Mouse (Mus musculus): ENCODE data around the gene Actr5.

Actr5 gene

DNA sequence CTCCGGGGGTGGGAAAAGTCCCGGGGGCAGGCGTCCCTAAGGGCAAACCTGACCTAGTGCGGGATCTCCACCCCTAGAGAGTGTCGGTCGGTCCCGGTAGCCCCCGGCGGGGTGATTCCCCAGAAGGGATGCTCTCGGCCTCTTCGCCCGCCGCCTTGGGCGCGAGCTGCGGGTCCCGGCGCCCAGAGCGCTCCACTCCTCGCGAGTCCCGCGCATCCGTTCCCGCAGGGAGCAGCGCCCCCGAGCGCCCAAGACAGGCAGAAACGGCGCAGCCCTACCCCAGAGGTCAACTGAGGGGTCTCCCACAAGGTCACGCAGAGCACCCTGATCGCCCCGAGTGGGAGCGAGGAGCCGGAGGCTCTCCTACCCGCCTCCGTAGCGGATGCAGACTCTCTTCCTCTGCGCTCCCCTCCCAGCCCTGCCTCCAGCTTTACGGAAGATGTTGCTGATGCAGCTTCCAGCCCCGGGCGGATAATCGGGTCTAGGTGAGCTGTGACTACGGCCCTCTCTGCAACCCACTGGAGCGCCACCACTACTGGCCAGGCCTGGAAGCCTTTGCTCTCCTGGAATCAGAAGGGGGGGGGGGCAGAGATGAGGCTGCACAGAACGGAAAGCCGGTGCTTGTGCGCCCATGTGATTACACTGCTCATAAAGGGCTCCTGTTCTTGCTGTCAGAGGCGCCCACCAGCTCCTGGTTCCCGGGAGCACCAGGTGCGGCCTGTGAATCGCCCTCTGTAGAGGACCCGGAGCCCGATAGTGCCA lies 43.2 kb downstream of the Actr5 start:
- DNase-seq (ENCODE audit: low spot score) = peak; percentile 9

DNA sequence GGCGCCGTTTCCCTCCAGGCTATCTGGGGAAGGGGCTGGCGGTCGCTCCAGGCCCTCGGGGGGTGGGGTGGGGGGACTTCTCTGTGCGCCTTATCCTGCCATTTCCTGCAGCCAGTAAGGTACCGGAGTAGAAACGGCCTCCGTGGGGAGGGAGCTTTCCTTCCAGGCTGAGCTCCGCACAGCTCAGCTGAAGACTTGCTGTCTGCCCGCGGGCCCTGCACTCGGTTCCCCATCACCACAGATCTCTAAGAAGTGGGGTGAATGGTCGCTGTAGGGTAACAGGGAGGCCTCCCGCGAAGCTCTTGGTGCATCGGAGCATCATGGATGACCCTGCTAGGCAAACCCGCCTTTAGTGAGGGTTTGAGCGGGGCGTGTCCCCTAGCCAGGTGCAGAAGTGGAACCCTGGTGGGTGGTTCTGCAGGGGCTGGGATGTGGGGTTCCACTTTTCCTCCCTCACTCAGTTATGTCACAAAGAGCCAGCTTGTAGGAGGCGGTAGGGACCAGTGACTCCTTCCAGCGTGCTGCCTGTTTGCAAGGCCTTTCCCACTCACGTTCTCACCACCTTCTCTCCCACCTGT lies 43.8 kb downstream of the Actr5 start:
- DNase-seq (ENCODE audit: low spot score) = no peak

DNA sequence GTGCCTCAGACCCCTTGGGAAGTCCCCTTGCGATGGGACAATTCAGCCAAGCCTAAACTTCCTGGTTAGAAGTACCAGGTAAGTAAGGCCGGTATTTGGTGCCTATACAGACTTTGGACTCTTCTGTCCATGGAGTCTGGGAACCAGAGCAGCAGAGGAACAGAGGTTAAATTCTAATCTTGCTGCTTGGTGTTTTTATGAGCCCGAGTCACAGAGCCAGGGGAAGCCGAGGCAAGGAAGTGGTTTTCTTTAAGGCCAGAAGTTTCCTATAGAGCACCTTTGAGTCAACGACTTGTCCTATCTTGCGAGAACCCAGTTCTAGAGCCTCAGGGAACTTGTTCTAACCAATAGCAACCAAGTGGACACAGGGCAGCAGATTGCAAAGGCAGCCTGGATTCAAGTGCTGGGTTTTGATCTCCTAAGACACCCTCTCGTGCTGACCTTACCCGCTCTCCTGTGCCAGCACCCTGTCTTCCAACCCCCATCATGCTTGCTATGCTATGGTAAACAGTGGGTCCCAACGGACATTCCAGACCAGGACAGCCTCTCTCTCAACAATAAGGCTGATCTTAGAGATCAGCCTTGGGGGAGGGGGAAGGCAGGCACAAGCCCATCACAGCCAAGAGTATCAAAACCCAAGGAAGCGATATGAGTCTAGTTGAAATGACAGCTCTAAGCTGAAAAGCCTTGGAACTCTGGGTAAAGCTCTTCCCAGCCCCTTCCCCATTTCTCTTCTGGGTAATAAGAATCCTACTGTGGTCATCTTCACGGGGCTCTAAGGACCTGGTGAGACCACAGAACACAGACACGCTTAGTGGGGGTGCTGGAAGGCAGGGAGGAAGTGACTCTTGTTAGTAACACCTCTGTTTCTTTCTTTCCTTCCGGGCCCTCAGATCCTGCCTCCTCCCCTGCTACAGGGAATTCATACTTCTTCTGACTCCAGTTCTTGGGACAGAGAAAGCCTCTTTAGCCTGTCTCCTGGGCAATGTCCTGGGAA lies 44.8 kb downstream of the Actr5 start:
- DNase-seq (ENCODE audit: low spot score) = no peak

DNA sequence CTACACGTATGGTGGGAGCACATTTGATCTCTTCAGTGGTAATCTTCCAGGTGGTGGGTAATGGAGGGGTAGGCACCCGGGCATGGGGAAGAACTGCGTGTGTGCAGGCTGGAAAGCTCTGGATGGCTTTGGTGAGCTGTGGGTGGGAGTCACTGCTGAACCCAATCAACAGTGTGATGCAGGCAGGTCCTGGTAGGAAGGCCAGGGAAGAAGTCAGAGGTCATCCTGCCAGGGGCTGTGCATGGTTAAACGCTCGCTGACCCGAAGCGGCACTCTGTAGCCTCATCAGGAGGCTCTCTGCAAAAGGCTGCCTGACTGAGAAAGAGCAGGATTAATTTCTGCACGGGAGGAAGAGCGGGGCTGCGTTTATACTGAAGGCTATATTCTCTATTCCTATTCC lies 45.9 kb downstream of the Actr5 start:
- DNase-seq (ENCODE audit: low spot score) = no peak

DNA sequence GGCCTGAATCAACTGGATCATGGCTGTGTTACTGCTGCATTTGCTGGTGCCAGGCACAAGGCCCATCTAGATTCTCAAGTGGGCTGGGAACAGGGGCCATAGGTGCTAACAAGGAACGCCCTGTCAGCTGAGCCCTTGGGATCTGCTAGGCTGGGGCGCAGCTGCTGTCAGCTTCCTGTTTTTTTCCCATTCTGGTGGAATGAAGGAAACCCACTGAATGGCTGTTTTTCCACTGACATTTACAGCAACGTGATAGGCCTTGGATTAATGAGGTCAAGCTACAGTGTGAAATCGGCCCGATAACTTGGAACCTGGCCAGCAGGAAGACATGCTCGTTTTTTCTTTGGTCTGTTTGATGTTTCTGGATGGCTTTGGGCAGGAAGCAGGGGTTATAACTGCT lies 48.1 kb downstream of the Actr5 start:
- no peak for DNase-seq (ENCODE audit: low spot score)

DNA sequence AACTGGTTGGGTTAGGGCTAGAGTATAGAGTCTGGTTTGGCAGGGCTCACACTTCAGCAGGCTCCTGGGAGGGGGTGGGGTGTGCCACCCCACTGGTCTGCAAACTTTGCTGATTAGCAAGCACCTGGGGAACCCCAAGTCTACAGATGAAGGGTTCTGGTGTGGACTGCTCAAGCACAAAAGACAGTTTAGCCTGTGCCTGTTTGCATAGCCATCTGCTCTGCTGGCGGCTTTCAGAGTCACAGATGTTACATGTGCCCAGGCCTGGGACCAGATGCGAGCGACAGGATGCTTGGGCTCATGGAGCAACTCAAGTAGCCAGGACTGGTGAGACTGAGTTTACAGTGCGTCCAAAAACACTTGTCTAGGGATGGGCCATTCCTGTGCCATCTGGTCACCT lies 48.8 kb downstream of the Actr5 start:
- DNase-seq (ENCODE audit: low spot score) = no peak

DNA sequence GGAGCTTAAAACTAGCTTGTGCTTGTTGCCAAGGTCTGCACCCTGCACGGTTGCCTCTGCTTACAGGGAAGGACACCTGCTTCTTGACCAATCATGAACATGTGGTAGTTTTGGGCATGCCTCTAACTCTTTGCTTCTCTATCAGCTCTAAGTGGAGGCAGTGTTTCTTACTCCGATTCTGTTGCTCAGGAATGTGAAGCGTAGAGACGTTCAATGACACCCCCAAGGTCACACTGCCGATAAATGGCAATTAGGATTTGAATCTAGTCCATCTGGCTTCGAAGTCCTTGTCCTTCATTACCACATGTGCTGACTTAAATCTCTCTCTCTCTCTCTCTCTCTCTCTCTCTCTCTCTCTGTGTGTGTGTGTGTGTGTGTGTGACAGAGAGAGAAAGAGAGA lies 49.4 kb downstream of the Actr5 start:
- no peak for DNase-seq (ENCODE audit: low spot score)

DNA sequence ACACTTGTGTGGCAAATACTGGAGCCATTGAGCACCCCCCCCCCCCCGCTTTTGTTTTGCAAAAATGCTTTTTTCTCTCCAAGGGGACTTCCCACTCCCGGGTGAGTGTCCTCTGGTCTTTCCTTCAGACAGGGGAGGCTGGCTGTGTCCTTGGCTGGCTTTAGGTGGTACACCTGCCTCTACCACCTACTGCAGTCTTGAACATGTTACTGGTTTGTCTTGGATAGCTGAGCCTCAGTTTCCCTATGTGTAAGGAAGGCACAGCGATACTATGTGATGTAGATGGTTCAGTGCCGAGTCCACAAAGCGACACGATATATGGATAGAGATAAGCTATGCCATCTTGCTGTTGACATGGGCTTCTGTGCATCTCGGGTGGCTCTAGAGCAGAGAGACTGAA lies 50.1 kb downstream of the Actr5 start:
- no peak for DNase-seq (ENCODE audit: low spot score)

DNA sequence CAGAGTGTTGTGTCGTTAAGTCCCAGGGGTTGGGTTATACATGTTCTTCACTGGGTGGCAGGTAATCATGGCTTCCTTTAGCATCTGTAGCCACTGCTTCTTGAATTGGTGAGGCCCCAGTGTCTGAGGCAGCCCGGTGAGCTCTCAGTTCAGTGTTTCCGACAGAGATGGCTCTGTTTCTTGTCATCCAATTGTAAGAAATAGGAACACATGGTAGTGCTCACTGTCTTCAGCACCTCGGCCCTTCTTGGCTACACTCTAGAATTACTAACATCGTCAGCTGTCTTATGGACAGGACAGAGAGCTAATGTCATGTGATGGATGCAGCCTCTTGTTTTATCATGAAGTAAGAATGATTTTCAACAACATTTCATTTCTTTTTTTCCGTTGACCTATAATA lies 50.5 kb downstream of the Actr5 start:
- no peak for DNase-seq (ENCODE audit: low spot score)

DNA sequence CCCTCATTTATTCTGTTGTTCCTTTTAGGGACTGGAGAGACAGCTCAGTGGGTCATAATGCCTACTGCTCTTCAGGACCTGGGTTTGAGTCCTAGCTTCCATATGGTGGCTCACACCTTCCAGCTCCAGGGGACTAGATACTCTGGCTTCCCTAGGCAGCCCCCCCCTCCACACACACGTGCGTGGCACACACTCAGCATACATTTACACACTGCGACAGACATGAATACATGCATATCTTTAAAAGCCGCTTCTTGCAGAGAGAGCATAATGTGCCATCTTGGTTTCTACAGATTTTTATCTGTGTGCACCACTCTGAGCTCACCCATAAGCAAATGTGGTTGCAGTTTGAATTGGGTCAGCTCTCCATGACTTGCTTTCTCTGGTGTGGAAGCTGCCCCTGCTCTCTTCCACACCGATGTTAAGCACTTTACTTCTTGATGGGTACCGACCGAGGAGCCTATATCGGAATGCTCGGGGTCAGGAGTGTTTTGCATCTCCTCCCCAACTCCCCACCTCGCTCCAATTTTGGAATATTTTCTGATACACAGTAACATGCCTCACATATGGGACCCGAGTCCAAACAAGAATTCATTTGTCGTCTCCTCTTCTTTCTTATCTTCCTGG lies 51.3 kb downstream of the Actr5 start:
- no peak for DNase-seq (ENCODE audit: low spot score)

DNA sequence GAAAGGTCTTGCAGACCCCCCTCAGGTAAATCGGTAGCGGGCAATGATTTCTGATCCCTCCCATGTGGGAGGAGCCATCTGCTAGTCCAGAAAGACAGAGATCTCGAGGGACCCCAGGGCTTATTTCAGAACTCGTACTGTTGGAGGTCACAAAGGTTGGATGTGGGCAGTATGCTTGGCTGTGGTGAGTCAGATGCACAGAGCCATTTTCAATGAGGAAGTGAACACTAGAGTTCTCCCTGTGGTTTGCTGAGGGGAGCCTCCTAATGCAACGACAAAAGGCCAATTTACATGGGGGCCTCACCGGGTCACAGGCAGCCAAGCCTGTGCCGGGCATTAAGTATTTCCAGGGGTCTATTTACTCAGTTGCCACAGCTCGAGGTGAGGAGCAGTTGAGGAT lies 53.3 kb downstream of the Actr5 start:
- no peak for DNase-seq (ENCODE audit: low spot score)

DNA sequence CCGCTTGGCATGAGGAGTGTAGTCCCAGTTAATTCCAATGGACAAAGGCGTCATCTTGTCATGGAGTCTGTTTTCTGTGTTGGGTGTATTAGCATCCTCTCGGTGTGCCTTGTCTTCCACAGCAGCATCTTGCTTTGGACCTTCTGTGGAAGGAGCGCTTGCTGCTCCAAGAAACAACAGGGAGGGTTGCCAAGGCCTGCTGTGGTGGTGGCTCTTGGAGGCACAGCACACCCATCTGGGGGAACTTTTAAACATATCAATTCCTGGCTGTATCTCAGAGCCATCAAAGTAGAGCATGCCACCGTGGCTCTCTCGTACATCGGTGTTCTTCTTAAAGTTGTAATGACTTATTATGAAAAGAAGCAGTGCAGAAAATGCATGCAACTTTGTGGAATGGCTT lies 54.4 kb downstream of the Actr5 start:
- no peak for DNase-seq (ENCODE audit: low spot score)

DNA sequence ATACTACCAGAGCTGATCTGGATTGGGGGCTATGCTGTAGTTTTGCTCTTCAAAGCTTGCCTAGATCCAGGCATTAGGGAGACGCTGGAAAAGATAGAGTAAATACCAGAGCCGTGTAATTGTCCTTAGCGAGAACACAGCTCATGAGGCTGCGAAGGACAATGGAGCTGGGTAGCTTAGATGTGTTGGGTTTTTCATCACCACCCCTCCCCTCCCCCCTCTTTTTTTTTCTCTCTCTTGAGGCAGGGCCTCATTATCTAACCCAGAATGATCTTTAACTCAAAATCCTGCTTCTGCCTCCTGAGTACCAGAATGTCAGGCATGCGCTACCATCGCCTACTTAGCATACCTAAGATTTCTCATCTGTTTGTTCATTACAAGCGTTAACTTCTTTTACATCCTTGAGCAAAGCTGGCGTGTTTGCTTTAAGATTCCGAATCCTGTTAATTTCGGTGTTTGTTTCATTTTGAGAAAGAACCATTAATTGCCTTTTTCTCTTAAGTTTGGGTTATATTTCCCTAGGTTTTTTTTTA lies 55.7 kb downstream of the Actr5 start:
- DNase-seq (ENCODE audit: low spot score) = no peak

DNA sequence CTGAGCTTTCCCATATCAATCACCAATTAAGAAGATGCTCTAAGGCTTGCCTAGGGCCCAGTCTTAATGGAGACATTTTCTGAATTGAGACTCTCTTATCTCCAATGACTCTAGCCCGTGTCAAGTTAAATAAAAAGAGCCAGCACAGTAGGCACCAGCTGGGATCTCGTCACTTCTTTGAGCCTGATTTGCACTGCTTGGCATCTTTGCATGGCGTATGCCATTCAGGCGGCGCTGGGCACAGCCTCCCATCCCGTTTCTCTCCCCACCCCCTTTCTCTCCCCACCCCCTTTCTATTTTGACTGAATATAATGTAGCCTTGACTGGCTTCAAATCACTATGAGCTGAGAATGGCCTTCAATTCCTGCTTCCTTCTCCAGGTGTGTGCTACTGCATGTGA lies 57.0 kb downstream of the Actr5 start:
- no peak for DNase-seq (ENCODE audit: low spot score)

DNA sequence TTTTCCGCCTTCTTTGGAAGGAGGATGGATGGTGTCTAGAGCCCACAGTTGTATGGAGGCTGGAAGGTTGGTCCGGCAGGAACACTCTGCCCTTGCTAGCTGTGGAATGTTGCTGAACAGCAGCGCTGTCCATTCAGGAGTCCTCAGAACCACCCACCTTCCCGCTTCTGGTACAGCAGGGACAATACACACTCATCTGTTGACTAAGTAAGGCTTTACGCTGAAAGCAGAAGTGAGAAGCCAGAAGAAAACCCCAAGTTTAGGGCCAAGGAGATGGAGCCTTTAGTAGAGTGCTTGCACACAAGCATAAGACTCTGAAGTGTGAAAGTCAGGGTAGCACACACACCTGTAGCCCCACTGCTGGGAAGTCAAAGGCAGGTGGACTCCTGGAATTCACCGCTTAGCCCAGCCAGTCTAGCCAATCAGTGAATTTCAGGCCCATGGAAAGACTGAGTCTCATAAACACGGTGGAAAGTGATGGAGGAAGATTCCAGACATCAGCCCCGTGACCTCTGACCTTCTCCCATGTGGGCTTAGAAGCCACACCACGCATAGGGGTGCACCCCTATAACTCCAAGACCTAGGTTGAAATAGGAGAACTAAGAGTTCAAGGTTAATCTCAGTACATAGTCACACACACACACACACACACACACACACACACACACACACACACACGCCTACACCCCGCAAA lies 57.8 kb downstream of the Actr5 start:
- no peak for DNase-seq (ENCODE audit: low spot score)

DNA sequence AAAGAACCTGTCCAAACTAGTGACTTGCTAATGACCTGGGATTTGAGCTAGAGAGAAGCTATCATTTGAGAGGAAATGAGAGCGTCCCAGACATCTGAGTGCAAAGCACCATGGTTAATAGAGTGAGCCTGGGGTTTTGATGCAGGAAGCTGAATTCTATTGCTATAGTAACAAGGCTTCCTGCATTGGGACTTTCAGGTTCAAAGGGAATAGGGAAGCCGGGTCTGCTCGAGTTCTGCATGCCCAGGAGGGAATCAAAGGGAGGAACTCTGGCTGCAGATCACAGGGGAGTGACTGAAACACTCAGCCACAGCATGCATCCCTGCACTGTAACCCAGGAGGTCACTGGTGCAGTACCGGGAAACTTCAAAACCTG lies 58.3 kb downstream of the Actr5 start:
- DNase-seq (ENCODE audit: low spot score) = no peak

DNA sequence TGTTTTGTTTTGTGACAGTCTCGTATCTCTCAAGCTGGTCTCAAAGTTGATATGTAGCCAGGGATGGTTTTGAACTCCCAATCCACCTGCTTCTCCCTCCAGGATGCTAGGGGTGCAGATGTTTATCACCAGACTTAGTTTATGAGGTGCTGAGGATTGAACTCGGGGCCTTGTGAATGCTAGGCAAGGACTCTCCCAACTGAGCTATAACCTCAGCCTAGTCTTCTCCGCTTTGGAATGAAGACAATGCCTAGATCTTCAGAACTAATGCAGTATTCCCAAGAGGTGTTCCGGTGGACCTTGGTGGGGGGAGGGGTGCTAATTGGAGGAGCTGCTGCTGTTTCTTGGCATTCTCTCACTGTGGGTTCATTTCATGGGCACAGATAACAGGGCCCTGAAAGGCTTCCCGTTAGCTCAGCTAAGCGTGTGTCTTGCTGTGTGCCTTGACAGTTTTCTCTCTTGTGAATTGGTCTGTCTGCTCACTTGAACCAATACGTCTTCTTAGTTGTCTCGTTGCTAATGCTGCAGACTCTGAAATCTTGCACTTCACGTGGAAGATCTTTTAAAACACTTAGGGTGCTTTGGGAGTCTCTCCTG lies 59.7 kb downstream of the Actr5 start:
- DNase-seq (ENCODE audit: low spot score) = no peak

DNA sequence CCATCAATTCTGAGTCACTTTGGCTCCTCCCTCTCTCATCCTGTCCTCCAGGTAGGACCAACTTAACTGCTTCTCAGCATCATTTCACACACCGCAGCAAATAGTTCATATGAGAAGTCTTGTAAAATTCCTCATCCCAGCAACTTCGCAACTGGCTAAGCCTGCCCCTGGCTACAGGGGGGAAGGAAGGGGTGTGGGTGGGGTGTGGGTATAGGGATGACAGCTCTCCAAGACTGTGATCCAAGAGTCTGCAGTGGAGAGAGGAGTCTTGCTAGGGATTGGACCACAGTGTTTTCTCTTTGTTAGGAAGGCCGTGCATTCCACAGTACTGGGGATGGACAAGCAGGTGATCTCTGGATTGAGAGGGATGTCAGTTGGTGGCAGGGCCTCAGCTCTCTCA lies 60.2 kb downstream of the Actr5 start:
- DNase-seq (ENCODE audit: low spot score) = no peak

DNA sequence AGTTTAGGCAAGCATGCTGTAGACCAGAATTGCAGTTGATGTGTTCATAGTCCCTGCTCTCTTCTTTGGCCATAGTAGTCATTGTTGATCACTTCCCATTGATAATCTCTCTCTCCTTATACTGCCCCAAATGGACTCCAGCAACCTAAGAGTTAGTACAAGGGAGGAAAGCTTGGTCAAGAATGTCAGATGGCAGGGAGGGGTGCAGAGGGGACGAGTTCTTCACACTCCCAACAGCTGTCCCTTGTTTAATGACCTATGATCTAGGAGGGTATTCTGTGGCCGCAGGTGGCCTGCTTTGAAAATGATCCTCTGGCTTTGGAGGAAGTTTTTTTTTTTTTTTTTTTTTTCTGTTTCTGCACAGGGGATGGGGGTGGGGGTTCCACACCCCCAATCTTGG lies 61.7 kb downstream of the Actr5 start:
- no peak for DNase-seq (ENCODE audit: low spot score)

DNA sequence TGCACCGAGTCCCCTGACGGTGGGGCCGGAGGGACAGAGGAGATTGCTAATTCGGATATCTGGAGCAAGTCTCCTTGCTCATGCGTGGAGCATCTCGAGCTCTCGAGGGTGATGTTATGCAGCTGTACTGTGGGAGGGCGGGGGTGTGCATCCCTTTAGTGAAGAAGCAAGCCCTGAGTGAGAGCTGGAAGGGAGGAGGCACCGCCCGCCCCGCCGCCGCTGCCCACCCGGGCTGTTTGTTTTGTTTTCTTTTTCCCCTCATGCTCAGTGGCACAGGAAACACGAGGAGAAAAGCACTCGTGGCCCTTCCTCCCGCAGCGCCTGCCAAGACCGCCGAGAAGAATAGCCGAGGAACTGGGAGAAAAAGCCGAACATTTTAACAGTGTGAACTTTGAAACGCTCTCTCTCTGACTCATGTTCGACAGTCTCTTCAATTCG lies 63.1 kb downstream of the Actr5 start:
- no peak for DNase-seq (ENCODE audit: low spot score)
